Mouse (Mus musculus): ENCODE measurements around the gene Hdhd3. TPM values are rescaled to one million over a fixed set of nuclear protein-coding genes. Genes with fewer than 3 reads are reported as not detected.

The Hdhd3 gene
- polyA plus RNA-seq, 1 experiment from 2014 or later = 10.3 TPM

GRCm38 (mm10) chr4:62505991-62506390 is 2.7 kb upstream of the Hdhd3 start:
- DNase-seq (ENCODE audit: extremely low spot score, low spot score) = no peak
- WGBS = 88% methylated on average over 3 of the region's 3 CpGs

GRCm38 (mm10) chr4:62502969-62503368 is 298 bp downstream of the Hdhd3 start:
- Histone ChIP-seq H3K27ac (no peak overlapping the region), H3K4me1 (peaks cover 11% of the 10 kb centered on the region), H3K27me3 (ENCODE audit: poor library complexity, severe bottlenecking) (no peaks in the 10 kb centered on the region), H3K4me3 (peak overlapping the region; percentile 62; the same call in 1 of the 2 replicates), H3K9me3 (no peaks in the 10 kb centered on the region), H3K36me3 (replicated peaks) (peaks cover 26% of the 10 kb centered on the region)
- WGBS = 82% methylated on average over 7 of the region's 7 CpGs
- no peak for DNase-seq (ENCODE audit: extremely low spot score, low spot score)

More at GRCm38 (mm10) chr4:62505991-62506390, 2.7 kb upstream of the Hdhd3 start:
- Histone ChIP-seq H3K27ac (no peak overlapping the region), H3K27me3 (ENCODE audit: poor library complexity, severe bottlenecking) (no peaks in the 10 kb centered on the region), H3K4me1 (peaks cover 11% of the 10 kb centered on the region), H3K9me3 (no peaks in the 10 kb centered on the region), H3K36me3 (replicated peaks) (peaks cover 39% of the 10 kb centered on the region), H3K4me3 (no peak overlapping the region)

DNA sequence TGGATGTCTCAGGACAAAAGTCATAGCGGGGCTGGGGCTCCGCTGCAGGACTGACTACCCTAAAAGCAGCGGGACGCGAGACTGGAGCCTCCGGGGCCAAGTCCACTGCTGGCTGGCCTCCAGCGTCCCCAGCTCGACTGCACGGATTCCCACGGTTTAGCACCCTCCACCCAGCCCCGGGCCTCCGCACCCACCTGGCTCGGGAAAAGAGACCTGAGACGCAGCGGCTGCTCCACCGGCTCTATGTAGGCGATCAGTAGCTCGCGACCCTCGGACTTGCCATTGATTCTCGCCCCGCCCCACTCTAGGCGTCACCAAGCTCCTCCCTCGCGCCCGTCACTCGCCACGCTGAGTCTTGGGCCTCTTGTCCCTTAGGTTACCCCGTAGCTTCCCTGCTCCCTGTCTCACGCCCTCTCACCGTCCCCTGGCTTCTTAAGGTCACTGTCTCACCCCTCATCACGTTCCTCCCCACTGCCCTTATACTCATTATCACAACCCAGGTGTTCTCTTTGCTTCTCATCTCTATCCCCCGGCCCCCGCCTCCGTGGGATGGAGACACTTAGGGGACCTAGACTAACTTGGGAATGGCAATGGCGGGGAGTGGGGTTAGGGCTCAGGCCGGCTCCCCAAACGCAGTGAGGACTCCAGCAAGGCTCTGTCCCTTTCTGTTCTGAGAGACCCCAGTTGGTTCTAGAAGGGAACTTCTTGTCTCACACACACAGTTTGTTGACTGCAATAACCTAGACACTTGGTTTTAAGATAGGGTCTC is 1.1 kb downstream of the Hdhd3 start:
- Histone ChIP-seq H3K36me3 (replicated peaks) (peaks cover 18% of the 10 kb centered on the region), H3K27ac (peak overlapping the region; percentile 86), H3K27me3 (ENCODE audit: poor library complexity, severe bottlenecking) (no peaks in the 10 kb centered on the region), H3K4me1 (peaks cover 11% of the 10 kb centered on the region), H3K9me3 (no peaks in the 10 kb centered on the region), H3K4me3 (peak overlapping the region; percentile 62)
- peak; percentile 92 for DNase-seq (ENCODE audit: extremely low spot score, low spot score)
- WGBS = 3% methylated on average over 38 of the region's 38 CpGs

DNA sequence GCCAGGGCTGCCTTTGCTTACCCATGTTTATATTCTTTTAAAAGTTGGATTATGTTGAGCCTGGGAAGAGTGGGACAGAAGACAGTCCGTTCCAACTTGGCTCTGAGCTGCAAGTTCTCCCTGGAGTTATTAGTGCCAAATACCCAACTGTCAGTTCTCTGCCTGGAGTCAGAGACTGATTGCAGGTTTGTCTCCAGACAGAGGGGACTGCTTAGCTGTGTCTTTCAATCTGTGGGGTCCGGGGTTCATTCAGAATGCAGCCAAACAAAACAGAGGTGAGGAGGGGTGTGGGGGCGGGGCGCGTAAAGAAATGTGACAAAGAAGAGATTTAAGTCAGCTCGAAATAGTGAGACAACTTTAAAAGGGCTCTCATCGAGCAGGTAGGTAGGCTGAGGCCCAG is 1.7 kb downstream of the Hdhd3 start:
- WGBS = 6% methylated on average over 7 of the region's 7 CpGs
- no peak for DNase-seq (ENCODE audit: extremely low spot score, low spot score)
- Histone ChIP-seq H3K4me3 (peak overlapping the region; percentile 62), H3K9me3 (no peaks in the 10 kb centered on the region), H3K27me3 (ENCODE audit: poor library complexity, severe bottlenecking) (no peaks in the 10 kb centered on the region), H3K4me1 (peaks cover 11% of the 10 kb centered on the region), H3K27ac (peak overlapping the region; percentile 86), H3K36me3 (replicated peaks) (peaks cover 17% of the 10 kb centered on the region)

DNA sequence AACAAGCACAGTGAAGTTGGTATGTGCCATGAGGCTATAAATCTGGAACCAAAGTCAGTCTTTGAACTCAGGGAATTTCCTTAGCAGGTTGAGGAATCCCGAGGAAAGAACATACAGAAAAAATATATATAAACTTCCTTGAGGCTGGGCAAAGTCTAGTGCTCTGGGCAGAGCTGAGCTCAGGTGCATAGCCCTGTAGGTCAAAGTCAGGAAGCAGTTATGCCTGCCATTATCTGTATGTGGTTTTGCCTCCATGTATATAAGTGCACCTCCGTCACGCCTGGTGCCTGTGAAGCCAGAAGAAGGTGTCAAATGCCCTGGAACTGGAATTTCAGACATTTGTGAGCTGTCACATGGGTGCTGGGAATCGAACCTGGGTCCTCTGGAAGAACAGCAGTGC is 2.5 kb downstream of the Hdhd3 start:
- 91% methylated on average over 4 of the region's 4 CpGs for WGBS
- H3K9me3 ChIP-seq = no peaks in the 10 kb centered on the region
- peaks cover 11% of the 10 kb centered on the region for H3K4me1 ChIP-seq
- no peak overlapping the region for H3K27ac ChIP-seq
- no peak for DNase-seq (ENCODE audit: extremely low spot score, low spot score)
- no peak overlapping the region for H3K4me3 ChIP-seq
- peaks cover 17% of the 10 kb centered on the region for H3K36me3 ChIP-seq (replicated peaks)
- H3K27me3 ChIP-seq (ENCODE audit: poor library complexity, severe bottlenecking) = 0 out of 2 replicates have a peak, but pooled peaks cover 4% of the 10 kb centered on the region

DNA sequence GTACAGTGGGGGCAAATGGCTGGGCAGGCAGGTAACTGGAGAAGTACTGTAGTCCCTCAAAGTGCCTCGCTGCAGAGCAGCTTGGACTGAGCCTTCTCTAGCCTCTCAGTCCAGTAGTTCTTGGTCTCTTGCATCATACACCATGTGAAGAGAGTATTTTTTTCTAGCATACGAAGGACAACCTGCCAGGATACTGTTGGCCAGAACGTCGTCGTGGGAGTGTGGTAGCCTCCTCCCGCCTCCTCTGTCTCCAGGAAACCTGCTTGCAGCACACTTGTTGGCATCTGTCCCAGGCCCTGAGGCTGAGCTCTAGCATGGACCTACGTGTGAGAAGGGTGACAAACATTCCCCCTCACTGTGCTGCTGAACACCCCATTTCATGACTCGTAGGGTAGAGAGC is 6.5 kb downstream of the Hdhd3 start:
- H3K4me3 ChIP-seq = no peak overlapping the region
- H3K9me3 ChIP-seq = no peaks in the 10 kb centered on the region
- no peak overlapping the region for H3K27ac ChIP-seq
- 0 out of 2 replicates have a peak, but pooled peaks cover 4% of the 10 kb centered on the region for H3K27me3 ChIP-seq (ENCODE audit: poor library complexity, severe bottlenecking)
- DNase-seq (ENCODE audit: extremely low spot score, low spot score) = no peak
- WGBS = 89% methylated on average over 8 of the region's 8 CpGs
- H3K36me3 ChIP-seq (replicated peaks) = peaks cover 17% of the 10 kb centered on the region
- H3K4me1 ChIP-seq = peaks cover 6% of the 10 kb centered on the region

- Histone ChIP-seq H3K27me3 (ENCODE audit: poor library complexity, severe bottlenecking) (0 out of 2 replicates have a peak, but pooled peaks cover 4% of the 10 kb centered on the region), H3K4me1 (no peaks in the 10 kb centered on the region), H3K9me3 (no peaks in the 10 kb centered on the region), H3K4me3 (no peak overlapping the region), H3K27ac (no peak overlapping the region), H3K36me3 (replicated peaks) (peaks cover 17% of the 10 kb centered on the region)
- DNase-seq (ENCODE audit: extremely low spot score, low spot score) = no peak
- 89% methylated on average over 8 of the region's 8 CpGs for WGBS
Measured at GRCm38 (mm10) chr4:62495946-62496345, 7.3 kb downstream of the Hdhd3 start.

DNA sequence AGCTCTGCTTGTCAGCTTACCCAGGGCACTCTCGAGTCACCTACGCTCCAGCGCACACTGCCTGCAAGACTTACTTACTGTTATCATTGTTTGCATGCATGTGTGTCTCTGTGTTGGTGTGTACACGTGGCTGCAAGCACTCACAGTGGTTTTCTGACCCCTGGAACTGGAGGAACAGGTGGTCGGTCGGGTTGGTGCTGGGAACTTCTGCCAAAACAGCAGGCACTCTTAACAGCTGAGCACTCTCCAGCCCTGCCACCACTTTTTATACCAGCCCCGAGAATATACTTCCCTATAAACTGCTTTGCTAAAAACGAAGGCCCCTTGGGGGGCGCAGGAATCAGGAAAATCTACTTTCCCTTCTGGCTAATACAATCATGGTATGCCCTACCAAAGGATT is 9.0 kb downstream of the Hdhd3 start:
- Histone ChIP-seq H3K4me3 (no peak overlapping the region), H3K36me3 (replicated peaks) (peaks cover 11% of the 10 kb centered on the region), H3K9me3 (no peaks in the 10 kb centered on the region), H3K27me3 (ENCODE audit: poor library complexity, severe bottlenecking) (0 out of 2 replicates have a peak, but pooled peaks cover 4% of the 10 kb centered on the region), H3K4me1 (no peaks in the 10 kb centered on the region), H3K27ac (no peak overlapping the region)
- 81% methylated on average over 9 of the region's 9 CpGs for WGBS
- DNase-seq (ENCODE audit: extremely low spot score, low spot score) = no peak

- 91% methylated on average over 2 of the region's 2 CpGs for WGBS
- Histone ChIP-seq H3K4me3 (no peak overlapping the region), H3K27me3 (ENCODE audit: poor library complexity, severe bottlenecking) (0 out of 2 replicates have a peak, but pooled peaks cover 4% of the 10 kb centered on the region), H3K9me3 (no peaks in the 10 kb centered on the region), H3K36me3 (replicated peaks) (no peaks in the 10 kb centered on the region), H3K27ac (no peak overlapping the region), H3K4me1 (peaks cover 7% of the 10 kb centered on the region; the same call in 1 of the 2 replicates)
- no peak for DNase-seq (ENCODE audit: extremely low spot score, low spot score)
Measured at GRCm38 (mm10) chr4:62492682-62493081, 10.6 kb downstream of the Hdhd3 start.

DNA sequence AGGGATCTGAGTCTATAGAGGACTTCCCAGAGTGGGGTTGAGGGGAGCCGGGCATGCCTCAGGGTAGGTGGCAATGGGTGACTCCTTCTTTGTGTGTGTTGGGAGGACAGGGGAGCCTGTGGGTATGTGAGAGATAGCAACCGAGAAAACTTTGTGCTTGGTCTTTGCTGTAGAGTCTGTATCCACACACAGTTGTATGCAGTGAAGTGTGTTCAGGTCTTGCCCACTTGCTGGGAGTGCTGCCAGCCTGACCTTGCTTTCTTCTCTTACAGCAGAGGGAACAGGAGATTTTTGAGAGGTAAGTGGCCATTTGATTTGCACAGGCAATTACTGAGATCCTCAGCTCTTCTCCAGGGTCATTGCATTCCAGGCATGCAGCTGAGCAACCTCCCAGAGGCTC is 15.4 kb downstream of the Hdhd3 start:
- H3K4me3 ChIP-seq = no peak overlapping the region
- no peak for DNase-seq (ENCODE audit: extremely low spot score, low spot score)

GRCm38 (mm10) chr4:62487172-62487571 is 16.1 kb downstream of the Hdhd3 start:
- no peaks in the 10 kb centered on the region for H3K36me3 ChIP-seq (replicated peaks)
- H3K27me3 ChIP-seq (ENCODE audit: poor library complexity, severe bottlenecking) = peaks cover 4% of the 10 kb centered on the region
- no peaks in the 10 kb centered on the region for H3K9me3 ChIP-seq
- H3K27ac ChIP-seq = no peak overlapping the region
- peaks cover 8% of the 10 kb centered on the region; the same call in 1 of the 2 replicates for H3K4me1 ChIP-seq
- no peak for DNase-seq (ENCODE audit: extremely low spot score, low spot score)
- 94% methylated on average over 5 of the region's 5 CpGs for whole genome bisulfite sequencing
- no peak overlapping the region for H3K4me3 ChIP-seq

More for the DNA sequence above, 15.4 kb downstream of the Hdhd3 start:
- no peaks in the 10 kb centered on the region for H3K9me3 ChIP-seq
- peaks cover 8% of the 10 kb centered on the region; the same call in 1 of the 2 replicates for H3K4me1 ChIP-seq
- WGBS = 91% methylated on average over 2 of the region's 2 CpGs
- H3K36me3 ChIP-seq (replicated peaks) = no peaks in the 10 kb centered on the region
- H3K27ac ChIP-seq = no peak overlapping the region
- no peaks in the 10 kb centered on the region for H3K27me3 ChIP-seq (ENCODE audit: poor library complexity, severe bottlenecking)

DNA sequence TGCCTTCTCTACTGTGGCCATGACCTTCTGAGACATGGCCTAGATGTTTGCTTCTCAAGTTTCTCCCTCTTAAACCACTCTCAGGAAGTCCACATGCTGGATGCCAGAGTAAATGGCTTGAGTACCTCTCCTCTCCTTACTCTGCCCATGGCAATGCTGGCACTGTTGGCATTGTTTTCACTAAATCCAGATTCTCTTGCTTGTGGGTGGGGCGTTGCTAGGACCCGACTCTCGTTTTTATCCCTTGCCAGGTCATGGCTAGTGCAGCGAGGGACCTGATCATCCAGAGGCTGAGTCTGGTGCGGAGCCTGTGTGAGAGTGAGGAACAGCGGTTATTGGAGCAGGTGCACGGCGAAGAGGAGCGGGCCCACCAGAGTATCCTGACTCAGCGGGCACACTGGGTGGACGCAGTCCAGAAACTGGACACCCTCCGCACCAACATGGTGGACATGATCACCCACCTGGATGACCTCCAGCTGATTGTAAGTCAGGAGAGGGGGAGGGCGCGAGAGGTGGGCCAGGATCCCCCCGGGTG is 17.0 kb downstream of the Hdhd3 start:
- Histone ChIP-seq H3K27ac (no peak overlapping the region), H3K27me3 (ENCODE audit: poor library complexity, severe bottlenecking) (peaks cover 14% of the 10 kb centered on the region), H3K4me3 (no peak overlapping the region), H3K4me1 (peaks cover 8% of the 10 kb centered on the region; the same call in 1 of the 2 replicates), H3K36me3 (replicated peaks) (no peaks in the 10 kb centered on the region), H3K9me3 (no peaks in the 10 kb centered on the region)
- no peak for DNase-seq (ENCODE audit: extremely low spot score, low spot score)
- 90% methylated on average over 15 of the region's 15 CpGs for WGBS
